Mouse (Mus musculus) midbrain, embryonic 10.5 days (tissue): ENCODE results near the gene Pm20d2. TPM values are rescaled to one million over a fixed set of nuclear protein-coding genes. Genes with fewer than 3 reads are reported as not detected.

ENCODE experiments used
- DNase-seq: peaks from one replicate; pipeline ENCODE4 v3.0.0-alpha.2; 2017; ENCODE audit warnings: low spot score
- H3K27ac ChIP-seq: fragments of 300-500 bp; sonication (generic); replicated peaks from 2 replicates; pipeline ENCODE4 v1.5.1; 2016; ENCODE audit warnings: mild to moderate bottlenecking
- H3K27me3 ChIP-seq: fragments of 300-500 bp; sonication (generic); 2 replicates; pipeline ENCODE4 v1.6.1; 2016; ENCODE audit warnings: low read depth, mild to moderate bottlenecking; ENCODE audit not compliant: poor library complexity, severe bottlenecking
- H3K36me3 ChIP-seq: fragments of 300-500 bp; sonication (generic); 2 replicates; pipeline ENCODE4 v1.6.1; 2016; ENCODE audit warnings: mild to moderate bottlenecking, moderate library complexity
- H3K4me1 ChIP-seq: fragments of 300-500 bp; sonication (generic); 2 replicates; pipeline ENCODE4 v1.6.1; 2016
- H3K4me3 ChIP-seq: fragments of 300-500 bp; sonication (generic); 2 replicates; pipeline ENCODE4 v1.5.1; 2016; ENCODE audit warnings: mild to moderate bottlenecking, moderate library complexity
- H3K9me3 ChIP-seq: fragments of 300-500 bp; sonication (generic); replicated peaks from 2 replicates; pipeline ENCODE4 v1.6.1; 2016; ENCODE audit warnings: mild to moderate bottlenecking
- WGBS: fragments of 180-500 bp; shearing (Covaris S2); methylation state at CpG from one replicate; pipeline ENCODE4 v1.1.7; 2016; 5-methylcytosine and 5-hydroxymethylcytosine counted together
- polyA plus RNA-seq: library from polyadenylated mRNA; unstranded; fragments of >200 nt; fragmentation: Nextera tagmentation; extraction: Ambion mirVana; gene quantifications from 2 replicates; pipeline ENCODE4 v1.2.1, GENCODE M21; 2016

The Pm20d2 gene
- polyA plus RNA-seq, 1 experiment from 2014 or later = 1.1 TPM

DNA sequence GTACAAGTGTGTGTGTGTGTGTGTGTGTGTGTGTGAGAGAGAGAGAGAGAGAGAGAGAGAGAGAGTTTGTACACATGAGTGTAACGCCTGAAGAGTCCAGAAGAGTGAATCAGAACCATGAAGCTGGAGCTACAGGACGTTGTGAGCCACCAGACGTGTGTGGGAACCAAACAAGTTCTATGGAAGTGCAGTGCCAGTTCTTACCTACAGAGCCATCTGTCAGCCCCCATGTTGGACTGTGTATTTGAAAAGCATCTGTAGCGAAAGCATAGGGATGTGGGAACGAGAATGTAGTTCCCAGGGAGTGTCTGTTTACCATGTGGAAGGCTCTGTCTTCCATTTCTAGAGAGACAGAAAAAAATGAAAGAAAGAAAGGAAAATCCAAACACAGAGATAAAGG lies 6.1 kb downstream of the Pm20d2 start:
- H3K36me3 ChIP-seq = no peaks in the 10 kb centered on the region
- H3K4me1 ChIP-seq = peaks cover 4% of the 10 kb centered on the region; the same call in 1 of the 2 replicates
- peaks cover 16% of the 10 kb centered on the region for H3K27me3 ChIP-seq
- DNase-seq = no peak
- no peak overlapping the region for H3K4me3 ChIP-seq
- no peak overlapping the region for H3K27ac ChIP-seq
- WGBS = 89% methylated on average over 5 of the region's 5 CpGs
- H3K9me3 ChIP-seq = no peaks in the 10 kb centered on the region

DNA sequence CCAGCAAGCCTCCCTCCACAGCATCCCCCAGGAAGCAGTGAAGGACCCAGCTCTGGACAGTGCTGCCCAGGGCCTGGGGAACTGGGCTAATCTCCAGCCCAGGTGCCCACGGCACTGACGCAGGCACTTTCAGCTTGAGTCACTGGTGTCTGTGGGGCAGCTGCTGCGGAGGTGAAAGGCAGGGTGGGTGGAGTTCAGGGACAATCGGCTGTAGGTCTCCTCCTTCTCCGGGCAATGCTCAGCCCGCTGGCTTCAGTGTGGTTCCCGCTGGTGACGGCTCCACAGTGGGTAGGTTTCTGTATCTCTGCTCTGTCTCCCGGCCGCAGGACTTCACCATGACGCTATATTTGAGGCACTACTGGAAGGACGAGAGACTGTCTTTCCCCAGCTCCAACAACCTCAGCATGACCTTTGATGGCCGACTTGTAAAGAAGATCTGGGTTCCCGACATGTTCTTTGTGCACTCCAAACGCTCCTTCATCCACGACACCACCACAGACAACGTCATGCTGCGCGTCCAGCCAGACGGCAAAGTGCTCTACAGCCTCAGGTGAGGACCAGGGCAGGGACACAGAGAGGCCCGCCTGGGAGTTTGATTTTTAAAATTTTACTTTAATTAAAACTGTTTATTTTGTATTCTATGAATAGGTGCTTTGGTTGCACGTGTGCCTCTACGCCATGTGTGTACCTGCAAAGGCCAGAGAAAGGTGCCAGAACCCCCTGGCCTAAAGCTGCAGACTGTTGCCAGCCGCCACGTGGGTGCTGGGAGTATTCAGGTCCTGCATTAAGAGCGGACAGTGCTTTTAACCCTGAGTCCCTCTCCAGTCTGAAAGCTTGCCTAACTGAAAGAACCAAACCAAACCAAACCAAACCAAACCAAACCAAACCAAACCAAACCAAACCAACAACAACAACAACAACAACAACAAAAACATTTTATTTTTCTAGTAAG lies 37.2 kb downstream of the Pm20d2 start:
- Histone ChIP-seq H3K36me3 (no peaks in the 10 kb centered on the region), H3K27ac (no peak overlapping the region), H3K9me3 (no peaks in the 10 kb centered on the region), H3K4me3 (no peak overlapping the region), H3K27me3 (0 out of 2 replicates have a peak, but pooled peaks cover under 1% of the 10 kb centered on the region), H3K4me1 (peaks cover 4% of the 10 kb centered on the region; the same call in 1 of the 2 replicates)
- 88% methylated on average over 26 of the region's 26 CpGs for WGBS
- no peak for DNase-seq

DNA sequence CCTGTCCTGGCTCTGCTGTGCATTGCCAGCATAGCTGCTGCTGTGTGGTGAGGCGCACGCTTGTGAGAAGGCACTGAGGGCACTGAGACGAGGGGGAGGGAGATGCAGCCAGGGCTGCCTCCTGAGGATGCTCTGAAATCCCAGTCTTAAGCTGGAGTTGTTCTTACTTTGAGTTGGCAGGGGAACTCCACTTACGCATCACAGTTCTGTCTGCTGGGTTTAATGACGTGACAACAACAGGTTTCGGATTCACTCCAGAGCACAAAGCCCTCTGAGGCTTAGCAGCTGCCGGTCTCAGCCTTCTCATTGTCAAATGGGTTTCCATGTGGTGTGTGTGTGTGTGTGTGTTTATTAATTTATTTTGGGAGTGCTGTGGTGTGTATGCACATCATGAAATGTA lies 40.4 kb downstream of the Pm20d2 start:
- peak overlapping the region; percentile 10 for H3K27ac ChIP-seq
- peaks cover 11% of the 10 kb centered on the region; the same call in 1 of the 2 replicates for H3K27me3 ChIP-seq
- H3K36me3 ChIP-seq = no peaks in the 10 kb centered on the region
- WGBS = 40% methylated on average over 7 of the region's 7 CpGs
- H3K4me3 ChIP-seq = no peak overlapping the region
- no peaks in the 10 kb centered on the region for H3K9me3 ChIP-seq
- DNase-seq = no peak
- H3K4me1 ChIP-seq = peaks cover 4% of the 10 kb centered on the region; the same call in 1 of the 2 replicates

DNA sequence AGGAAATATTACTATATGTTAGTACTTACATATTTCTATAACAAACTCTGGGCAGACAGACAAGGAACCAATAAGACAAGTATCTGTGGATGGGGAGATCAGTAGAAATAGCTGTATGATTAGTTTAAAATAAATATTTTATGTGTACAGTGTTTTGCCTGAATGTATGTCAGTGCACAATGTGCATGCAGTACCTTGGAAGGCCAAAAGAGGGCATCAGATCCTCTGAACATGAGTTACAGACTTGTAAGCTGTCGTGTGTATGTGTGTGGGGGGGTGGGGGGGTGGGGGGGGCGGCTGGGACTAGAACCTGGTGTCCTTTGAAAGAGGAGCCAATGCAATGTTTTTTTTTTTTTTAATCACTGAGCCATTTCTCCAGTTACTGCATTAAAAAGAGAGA lies 41.7 kb downstream of the Pm20d2 start:
- 22% methylated on average over 2 of the region's 2 CpGs for WGBS
- peaks cover 4% of the 10 kb centered on the region; the same call in 1 of the 2 replicates for H3K4me1 ChIP-seq
- H3K9me3 ChIP-seq = no peaks in the 10 kb centered on the region
- no peaks in the 10 kb centered on the region for H3K36me3 ChIP-seq
- DNase-seq = peak; percentile 49
- H3K27ac ChIP-seq = no peak overlapping the region
- H3K27me3 ChIP-seq = peaks cover 11% of the 10 kb centered on the region; the same call in 1 of the 2 replicates
- no peak overlapping the region for H3K4me3 ChIP-seq

DNA sequence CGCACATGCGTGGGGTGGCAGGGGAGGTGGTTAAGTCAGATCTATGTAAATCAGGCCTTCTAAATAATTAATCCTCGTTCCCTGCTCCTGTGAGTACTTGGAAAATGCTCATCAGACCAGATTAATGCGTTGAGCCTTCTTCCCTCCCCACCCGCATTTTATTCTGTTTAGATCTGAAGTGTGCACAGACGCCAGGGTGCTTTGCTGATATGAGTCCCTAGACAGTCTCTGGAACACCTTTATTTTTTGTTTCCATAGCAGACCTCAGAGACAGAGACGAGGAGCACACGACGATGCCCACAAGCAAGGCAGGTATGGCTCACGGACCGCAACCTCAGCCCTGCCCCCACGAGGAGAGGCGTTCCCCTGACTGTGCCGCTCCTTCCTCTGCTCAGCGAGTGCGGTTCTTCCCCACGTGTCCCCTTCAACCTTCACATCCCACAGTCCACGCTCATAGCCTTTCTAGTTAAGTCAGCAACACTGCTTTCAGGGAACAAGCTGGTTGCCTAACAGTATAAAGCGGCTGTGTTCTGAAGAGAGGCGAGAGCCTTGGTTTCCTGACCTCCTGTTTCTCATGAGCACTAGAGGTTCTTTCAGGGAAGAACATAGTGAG lies 42.8 kb downstream of the Pm20d2 start:
- no peak overlapping the region for H3K27ac ChIP-seq
- no peaks in the 10 kb centered on the region for H3K36me3 ChIP-seq
- H3K9me3 ChIP-seq = no peaks in the 10 kb centered on the region
- 49% methylated on average over 20 of the region's 20 CpGs for WGBS
- H3K27me3 ChIP-seq = peaks cover 11% of the 10 kb centered on the region; the same call in 1 of the 2 replicates
- no peak for DNase-seq
- peaks cover 4% of the 10 kb centered on the region; the same call in 1 of the 2 replicates for H3K4me1 ChIP-seq
- H3K4me3 ChIP-seq = no peak overlapping the region

DNA sequence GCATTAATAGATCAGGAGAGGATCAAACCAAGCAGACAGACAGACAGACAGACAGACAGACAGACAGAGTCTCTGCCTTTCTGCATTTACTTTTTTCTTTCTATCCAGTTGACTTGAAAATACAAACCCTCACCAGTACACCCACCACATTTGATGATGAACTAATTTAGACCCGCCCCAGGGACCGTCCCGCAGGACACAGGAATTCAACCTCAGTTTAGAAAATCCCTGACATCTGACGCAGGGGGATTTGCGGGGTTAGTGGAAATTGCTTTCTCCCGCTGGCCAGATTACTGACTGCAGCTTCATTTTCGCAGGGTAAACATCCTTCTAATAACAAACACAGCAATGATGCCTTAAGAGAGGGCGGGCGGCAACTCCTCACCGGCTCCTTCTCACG lies 57.3 kb downstream of the Pm20d2 start, which contains the start of gene Gabrr1:
Gene Gabrr1 (plus strand): TSS at position 301 of the 400 bp plus-strand sequence.
- Histone ChIP-seq H3K27ac (no peak within 1 kb of the TSS), H3K4me1 (peaks cover 6% of the 10 kb centered on the region; the same call in 1 of the 2 replicates), H3K9me3 (no peaks in the 10 kb centered on the region), H3K36me3 (no peaks in the 10 kb centered on the region), H3K4me3 (no peak within 1 kb of the TSS), H3K27me3 (no peaks in the 10 kb centered on the region)
- WGBS = 64% methylated on average over 11 of the region's 11 CpGs
- DNase-seq = no peak

DNA sequence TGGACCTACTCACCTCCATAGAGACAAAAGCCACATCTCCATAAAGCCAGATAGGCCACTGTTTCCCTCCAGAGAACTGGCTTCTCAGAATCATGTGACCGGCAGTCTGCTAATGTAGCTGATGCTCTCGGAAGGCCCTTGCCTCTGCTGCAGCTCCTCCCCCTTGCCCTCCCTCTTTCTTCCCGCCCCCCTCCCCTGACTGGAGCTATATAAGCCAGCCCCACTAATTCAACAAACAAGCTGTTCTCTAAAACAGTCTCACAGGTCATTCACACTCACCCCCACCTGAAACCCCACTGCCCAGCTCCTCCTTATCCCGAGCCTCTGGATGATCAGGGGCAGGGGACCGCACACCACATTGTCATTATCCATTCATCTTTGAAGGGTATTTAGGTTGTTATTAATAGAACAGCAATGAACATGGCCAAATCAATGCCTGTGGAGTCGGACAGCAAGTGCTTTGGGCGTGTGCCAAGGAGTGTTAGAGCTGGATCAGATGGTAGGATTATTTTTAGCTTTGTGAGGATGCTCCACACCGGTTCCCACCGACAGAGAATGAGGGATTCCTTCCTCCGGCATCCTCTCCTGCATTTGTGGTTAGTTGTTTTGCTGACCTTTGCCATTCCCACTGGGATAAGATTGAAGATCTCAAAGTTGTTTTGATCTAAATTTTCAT lies 64.0 kb downstream of the Pm20d2 start:
- Histone ChIP-seq H3K4me1 (no peaks in the 10 kb centered on the region), H3K36me3 (no peaks in the 10 kb centered on the region), H3K27me3 (no peaks in the 10 kb centered on the region), H3K27ac (no peak overlapping the region), H3K4me3 (no peak overlapping the region), H3K9me3 (peaks cover 3% of the 10 kb centered on the region; the same call in 1 of the 2 replicates)
- 83% methylated on average over 10 of the region's 10 CpGs for WGBS
- DNase-seq = no peak

DNA sequence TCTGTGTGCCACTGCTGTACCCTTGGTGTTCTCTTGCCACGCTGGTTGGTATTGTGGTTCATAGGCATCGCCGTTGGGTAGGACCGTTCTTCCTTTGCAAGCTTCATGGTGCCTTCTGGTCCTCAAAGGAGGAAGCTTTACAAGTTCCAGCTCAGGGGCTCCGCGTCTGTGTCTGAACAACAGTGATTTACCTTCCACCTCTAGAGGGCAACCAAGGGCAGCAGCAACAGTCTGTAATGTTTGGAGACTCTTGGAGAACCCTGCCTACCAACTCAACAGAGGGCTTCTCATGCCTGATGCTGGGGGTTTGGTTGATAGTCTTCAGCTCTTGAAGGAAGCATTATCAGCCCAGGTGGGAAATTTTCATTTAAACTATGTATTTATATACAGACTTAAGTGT lies 65.0 kb downstream of the Pm20d2 start:
- Histone ChIP-seq H3K4me1 (no peaks in the 10 kb centered on the region), H3K9me3 (peaks cover 3% of the 10 kb centered on the region; the same call in 1 of the 2 replicates), H3K27ac (no peak overlapping the region), H3K4me3 (no peak overlapping the region), H3K27me3 (no peaks in the 10 kb centered on the region), H3K36me3 (no peaks in the 10 kb centered on the region)
- WGBS = 77% methylated on average over 6 of the region's 6 CpGs
- no peak for DNase-seq

Other genes with a start within 250 kb of the Pm20d2 start
- gene Ankrd6, start 238.9 kb downstream of the Pm20d2 start, polyA plus RNA-seq = 23.7 and 32.0 TPM in 2 replicates
- gene Rragd, start 206.7 kb downstream of the Pm20d2 start, polyA plus RNA-seq = 28.4 and 29.0 TPM in 2 replicates
- 46.5 and 49.5 TPM in 2 replicates for gene Ube2j1, start 158.3 kb downstream of the Pm20d2 start, polyA plus RNA-seq
- gene Gabrr2, start 126.7 kb downstream of the Pm20d2 start, polyA plus RNA-seq = 0.24 and 0.39 TPM in 2 replicates
- 0.07 TPM in 1 of 2 replicates, not detected in the other for gene Gabrr1, start 57.2 kb downstream of the Pm20d2 start, polyA plus RNA-seq
- 4.7 and 6.5 TPM in 2 replicates for gene Srsf12, start 19.3 kb upstream of the Pm20d2 start, polyA plus RNA-seq
- 70.6 and 74.5 TPM in 2 replicates for gene Pnrc1, start 100.4 kb upstream of the Pm20d2 start, polyA plus RNA-seq
- 33.3 and 36.6 TPM in 2 replicates for gene Rngtt, start 120.6 kb upstream of the Pm20d2 start, polyA plus RNA-seq